Comparison of ENCODE assay signal across 19 mouse cellular contexts in genomic region chr2:120654693-120655092, GRCm38 (mm10).
"Had no signal": no experiment of that assay in that cellular context is flagged by ENCODE, and none has a peak within 500 bp of the region (broad histone marks: within the 10 kb centered on the region; RNA-seq: fewer than 3 reads in every experiment).

No protein-coding gene starts in this region.

- H3K4me3 ChIP-seq: limb, embryonic 12.5 days; limb, embryonic 15.5 days; liver, embryonic 13.5 days; lung, embryonic 15.5 days; midbrain, embryonic 12.5 days; midbrain, embryonic 15.5 days; neural tube, embryonic 12.5 days; neural tube, embryonic 15.5 days had no signal

- ATAC-seq: midbrain, embryonic 15.5 days had no signal

- DNase-seq: kidney, adult 18-20 months; kidney, adult 9 months; kidney, postnatal 14 days; kidney, postnatal 4 days; left cerebral cortex, postnatal 4 days; liver, embryonic 13.5 days; lung, adult 18-20 months; right cerebral cortex, adult 18-20 months; right cerebral cortex, postnatal 14 days; right cerebral cortex, postnatal 4 days; thymus, postnatal 36 days had no signal

- H3K36me3 ChIP-seq: limb, embryonic 12.5 days; limb, embryonic 15.5 days; liver, embryonic 13.5 days; lung, embryonic 15.5 days; midbrain, embryonic 12.5 days; midbrain, embryonic 15.5 days; neural tube, embryonic 12.5 days; neural tube, embryonic 15.5 days had no signal

- H3K27ac ChIP-seq: limb, embryonic 12.5 days; limb, embryonic 15.5 days; liver, embryonic 13.5 days; lung, embryonic 15.5 days; macrophage; midbrain, embryonic 12.5 days; midbrain, embryonic 15.5 days; neural tube, embryonic 12.5 days; neural tube, embryonic 15.5 days had no signal

- H3K27me3 ChIP-seq: limb, embryonic 12.5 days; limb, embryonic 15.5 days; liver, embryonic 13.5 days; lung, embryonic 15.5 days; midbrain, embryonic 12.5 days; midbrain, embryonic 15.5 days; neural tube, embryonic 12.5 days; neural tube, embryonic 15.5 days had no signal

- H3K9me3 ChIP-seq: limb, embryonic 12.5 days; limb, embryonic 15.5 days; liver, embryonic 13.5 days; lung, embryonic 15.5 days; midbrain, embryonic 12.5 days; midbrain, embryonic 15.5 days; neural tube, embryonic 12.5 days; neural tube, embryonic 15.5 days had no signal

- H3K9ac ChIP-seq: limb, embryonic 12.5 days; limb, embryonic 15.5 days; liver, embryonic 13.5 days; lung, embryonic 15.5 days; midbrain, embryonic 12.5 days; midbrain, embryonic 15.5 days; neural tube, embryonic 12.5 days; neural tube, embryonic 15.5 days had no signal

- H3K4me2 ChIP-seq: limb, embryonic 12.5 days; limb, embryonic 15.5 days; liver, embryonic 13.5 days; lung, embryonic 15.5 days; midbrain, embryonic 12.5 days; midbrain, embryonic 15.5 days; neural tube, embryonic 12.5 days; neural tube, embryonic 15.5 days had no signal

- H3K4me1 ChIP-seq: limb, embryonic 12.5 days; limb, embryonic 15.5 days; midbrain, embryonic 12.5 days; midbrain, embryonic 15.5 days; neural tube, embryonic 12.5 days; neural tube, embryonic 15.5 days had no signal
